Mouse (Mus musculus) kidney, postnatal 0 days (tissue): ENCODE measurements around the gene Lurap1. TPM values are rescaled to one million over a fixed set of nuclear protein-coding genes. Genes with fewer than 3 reads are reported as not detected.

Source experiments
- ATAC-seq: fragments of 200-750 bp; cut with Nextera tagmentation; replicated peaks from 2 replicates; pipeline ENCODE4 v1.8.0; 2017; ENCODE audit warnings: low read depth, moderate number of reproducible peaks, moderate TSS enrichment, moderate library complexity; ENCODE audit not compliant: low FRiP score
- DNase-seq: peaks from one replicate; pipeline ENCODE4 v3.0.0-alpha.2; 2016; ENCODE audit warnings: low spot score
- H3K27ac ChIP-seq: fragments of 300-500 bp; sonication (generic); 2 replicates; pipeline ENCODE4 v1.5.1; 2014; ENCODE audit warnings: mild to moderate bottlenecking
- H3K27me3 ChIP-seq: fragments of 300-500 bp; sonication (generic); 2 replicates; pipeline ENCODE4 v1.6.1; 2014; ENCODE audit warnings: low read length, mixed read lengths; ENCODE audit not compliant: insufficient read depth
- H3K36me3 ChIP-seq: fragments of 300-500 bp; sonication (generic); 2 replicates; pipeline ENCODE4 v1.6.1; 2014; ENCODE audit warnings: low read length, mixed read lengths; ENCODE audit not compliant: insufficient read depth
- H3K4me1 ChIP-seq: fragments of 300-500 bp; sonication (generic); replicated peaks from 2 replicates; pipeline ENCODE4 v1.6.1; 2014; ENCODE audit warnings: antibody characterized with exemption, low read length, mixed read lengths; ENCODE audit not compliant: insufficient read depth
- H3K4me2 ChIP-seq: fragments of 300-500 bp; sonication (generic); 2 replicates; pipeline ENCODE4 v1.6.1; 2014; ENCODE audit warnings: mild to moderate bottlenecking, low read length, moderate library complexity, mixed read lengths
- H3K4me3 ChIP-seq: fragments of 300-500 bp; sonication (generic); replicated peaks from 2 replicates; pipeline ENCODE4 v1.5.1; 2014; ENCODE audit warnings: low read depth, low read length
- H3K9ac ChIP-seq: fragments of 300-500 bp; sonication (generic); 2 replicates; pipeline ENCODE4 v1.6.1; 2014; ENCODE audit warnings: low read depth, low read length
- H3K9me3 ChIP-seq: fragments of 300-500 bp; sonication (generic); replicated peaks from 2 replicates; pipeline ENCODE4 v1.6.1; 2016; ENCODE audit warnings: low read length, inconsistent platforms, mixed read lengths
- CTCF ChIP-seq: IDR thresholded peaks from 2 replicates; pipeline ENCODE4 v1.5.1; 2016; ENCODE audit warnings: antibody characterized with exemption, low read depth, mild to moderate bottlenecking, moderate library complexity
- WGBS: fragments of 180-500 bp; shearing (Covaris S2); extraction: QIAGEN DNeasy Blood & Tissue Kit; methylation state at CpG from one replicate; pipeline ENCODE4 v1.1.7; 2014; 5-methylcytosine and 5-hydroxymethylcytosine counted together
- polyA plus RNA-seq: library from polyadenylated mRNA; unstranded; fragments of >200 nt; fragmentation: Nextera tagmentation; extraction: Ambion mirVana; gene quantifications from 2 replicates; pipeline ENCODE4 v1.2.1, GENCODE M21; 2015

Lurap1 gene
- polyA plus RNA-seq, 1 experiment from 2014 or later, result 4.9 TPM

GRCm38 (mm10) chr4:116125803-116126386 is 25.2 kb downstream of the Lurap1 start:
- H3K36me3 ChIP-seq, result no peaks in the 10 kb centered on the region
- no peak overlapping the region for H3K4me3 ChIP-seq
- ATAC-seq (no peak), DNase-seq (no peak)
- 0 out of 2 replicates have a peak, but pooled peaks cover 6% of the 10 kb centered on the region for H3K4me1 ChIP-seq
- H3K27ac ChIP-seq, result no peak overlapping the region
- WGBS, result 92% methylated on average over 4 of the region's 4 CpGs
- H3K27me3 ChIP-seq, result no peaks in the 10 kb centered on the region
- no peak overlapping the region for H3K9ac ChIP-seq
- no peak overlapping the region for H3K4me2 ChIP-seq
- no peaks in the 10 kb centered on the region for H3K9me3 ChIP-seq
- TF ChIP-seq CTCF, result no peak

- Histone ChIP-seq H3K9ac (peak within 1 kb of the TSS; percentile 61), H3K9me3 (no peaks in the 10 kb centered on the region), H3K4me2 (peak within 1 kb of the TSS; percentile 66), H3K4me1 (0 out of 2 replicates have a peak, but pooled peaks cover 6% of the 10 kb centered on the region), H3K4me3 (peak within 1 kb of the TSS; percentile 47), H3K36me3 (no peaks in the 10 kb centered on the region), H3K27me3 (no peaks in the 10 kb centered on the region), H3K27ac (peak within 1 kb of the TSS; percentile 3; the same call in 1 of the 2 replicates)
- 4% methylated on average over 24 of the region's 24 CpGs for WGBS
- ATAC-seq (peak; percentile 95), DNase-seq (peak; percentile 98)
- peak; percentile 59 for TF ChIP-seq CTCF
Observed at GRCm38 (mm10) chr4:116123602-116124519, 27.3 kb downstream of the Lurap1 start, which contains the start of the genes Rad54l and Pomgnt1. TSS of gene Rad54l (minus strand) at chr4:116123690. TSS of gene Pomgnt1 (plus strand) at chr4:116123840.

- no peak for TF ChIP-seq CTCF
- DNase-seq (no peak), ATAC-seq (no peak)
- Histone ChIP-seq H3K9ac (peak overlapping the region; percentile 61), H3K27ac (no peak overlapping the region), H3K9me3 (no peaks in the 10 kb centered on the region), H3K36me3 (no peaks in the 10 kb centered on the region), H3K4me2 (peak overlapping the region; percentile 66), H3K27me3 (no peaks in the 10 kb centered on the region), H3K4me3 (peak overlapping the region; percentile 47), H3K4me1 (0 out of 2 replicates have a peak, but pooled peaks cover 6% of the 10 kb centered on the region)
- WGBS, result 0% methylated on average over 1 of the region's 1 CpGs
Observed at GRCm38 (mm10) chr4:116122762-116123161, 28.4 kb downstream of the Lurap1 start.

GRCm38 (mm10) chr4:116111486-116111885 is 39.7 kb downstream of the Lurap1 start:
- no peak overlapping the region for H3K27ac ChIP-seq
- ATAC-seq (no peak), DNase-seq (no peak)
- H3K27me3 ChIP-seq, result no peaks in the 10 kb centered on the region
- no peaks in the 10 kb centered on the region for H3K4me1 ChIP-seq
- H3K9ac ChIP-seq, result no peak overlapping the region
- H3K4me2 ChIP-seq, result no peak overlapping the region
- TF ChIP-seq CTCF, result no peak
- no peak overlapping the region for H3K4me3 ChIP-seq
- no peaks in the 10 kb centered on the region for H3K9me3 ChIP-seq
- WGBS, result 86% methylated on average over 2 of the region's 2 CpGs
- 0 out of 2 replicates have a peak, but pooled peaks cover 8% of the 10 kb centered on the region for H3K36me3 ChIP-seq

- no peak overlapping the region for H3K4me2 ChIP-seq
- 92% methylated on average over 6 of the region's 6 CpGs for WGBS
- 0 out of 2 replicates have a peak, but pooled peaks cover 8% of the 10 kb centered on the region for H3K36me3 ChIP-seq
- no peak overlapping the region for H3K4me3 ChIP-seq
- H3K27ac ChIP-seq, result no peak overlapping the region
- no peaks in the 10 kb centered on the region for H3K4me1 ChIP-seq
- TF ChIP-seq CTCF, result no peak
- no peaks in the 10 kb centered on the region for H3K9me3 ChIP-seq
- DNase-seq (no peak), ATAC-seq (no peak)
- H3K9ac ChIP-seq, result no peak overlapping the region
- no peaks in the 10 kb centered on the region for H3K27me3 ChIP-seq
Observed at GRCm38 (mm10) chr4:116110695-116111094, 40.4 kb downstream of the Lurap1 start.

GRCm38 (mm10) chr4:116105278-116105677 is 45.9 kb downstream of the Lurap1 start:
- no peaks in the 10 kb centered on the region for H3K9me3 ChIP-seq
- H3K4me3 ChIP-seq, result no peak overlapping the region
- 0 out of 2 replicates have a peak, but pooled peaks cover 14% of the 10 kb centered on the region for H3K36me3 ChIP-seq
- DNase-seq (no peak), ATAC-seq (no peak)
- TF ChIP-seq CTCF, result no peak
- H3K27me3 ChIP-seq, result no peaks in the 10 kb centered on the region
- no peak overlapping the region for H3K9ac ChIP-seq
- H3K4me1 ChIP-seq, result no peaks in the 10 kb centered on the region
- no peak overlapping the region for H3K27ac ChIP-seq
- WGBS, result 92% methylated on average over 5 of the region's 5 CpGs
- H3K4me2 ChIP-seq, result no peak overlapping the region
